Mouse (Mus musculus) thymus, postnatal 36 days (tissue): ENCODE measurements around the gene Wscd2.

Experiments used
- DNase-seq, 2 experiments: peaks; one replicate each; pipeline ENCODE4 v3.0.0; 2022; ENCODE audit warnings: mixed read lengths in 2 of 2

Wscd2 gene

GRCm38 (mm10) chr5:113541196-113541595, 51.1 kb downstream of the Wscd2 start:
- no peak for DNase-seq

GRCm38 (mm10) chr5:113542885-113543476, 52.8 kb downstream of the Wscd2 start:
- DNase-seq: no peak

DNA sequence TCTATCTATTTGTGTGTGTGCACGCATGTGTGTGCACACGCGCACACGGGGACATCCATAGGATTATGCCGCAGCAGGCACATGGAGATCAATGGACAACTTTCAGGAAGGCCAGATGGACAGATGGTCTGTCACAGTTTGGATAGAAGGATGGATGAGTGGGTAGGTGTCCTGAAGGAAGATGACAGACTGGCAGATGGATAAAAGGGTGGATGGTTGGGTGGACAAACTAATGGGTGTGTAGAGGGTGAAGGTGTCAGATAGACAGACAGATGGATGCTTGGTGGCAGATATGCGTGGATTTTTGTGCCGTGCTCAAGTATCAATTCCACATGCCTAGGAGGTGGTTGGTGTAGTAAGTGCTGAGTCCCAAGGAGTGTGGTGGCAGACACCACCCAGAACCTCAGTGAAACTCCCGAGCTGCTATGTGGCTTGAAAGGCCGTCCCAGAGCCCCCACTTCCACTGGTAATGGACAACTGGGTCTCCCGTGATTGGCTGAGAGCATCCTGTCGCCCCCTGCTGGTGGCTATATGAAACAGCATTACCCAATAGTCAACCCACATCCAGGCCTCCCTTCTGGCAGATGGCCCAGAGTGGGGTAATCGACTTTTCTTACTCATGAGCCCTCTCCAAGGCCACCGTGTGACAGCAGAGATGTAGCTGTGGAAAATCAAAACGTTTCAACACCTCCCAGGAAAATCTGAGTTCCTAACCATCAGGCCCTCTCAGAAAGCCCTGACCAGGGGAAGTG, 58.0 kb downstream of the Wscd2 start:
- no peak for DNase-seq

DNA sequence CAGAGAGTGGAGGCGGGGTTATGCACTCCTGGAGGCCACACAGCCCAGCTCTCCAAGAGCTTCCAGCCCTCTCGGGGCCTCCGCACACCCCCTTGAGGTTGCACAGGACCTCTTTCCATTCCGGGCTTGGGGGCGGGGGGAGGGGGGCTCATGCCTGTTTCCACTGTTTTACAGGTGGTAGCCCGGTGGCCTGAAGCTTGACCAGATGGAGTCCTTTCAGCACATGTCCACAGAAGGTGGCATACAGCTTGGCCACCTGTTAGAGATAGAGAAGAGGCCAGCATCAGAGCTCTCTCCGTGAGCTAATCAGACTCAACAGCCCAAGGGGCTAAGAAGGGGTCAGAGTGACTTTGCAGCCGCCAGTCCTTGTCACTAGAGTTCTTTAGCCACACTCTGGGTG, 60.1 kb downstream of the Wscd2 start:
- DNase-seq: no peak

DNA sequence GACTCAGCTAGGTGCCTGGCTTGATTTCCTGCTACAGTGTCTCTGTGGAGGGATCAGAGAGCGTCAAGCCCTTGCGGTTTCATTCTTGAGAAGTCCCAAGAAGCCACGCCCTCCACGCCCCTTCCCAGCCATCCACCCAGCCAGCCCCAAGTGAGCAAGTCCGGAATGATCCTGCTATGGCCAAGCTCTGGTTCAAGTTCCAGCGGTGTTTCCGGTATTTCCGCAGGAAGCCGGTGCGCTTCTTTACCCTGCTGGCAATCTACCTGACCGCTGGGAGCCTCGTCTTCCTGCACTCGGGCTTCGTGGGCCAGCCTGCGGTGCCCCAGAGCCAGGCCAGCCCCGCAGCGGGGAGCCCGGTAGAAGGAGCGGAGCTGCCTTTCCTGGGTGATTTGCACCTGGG, 60.6 kb downstream of the Wscd2 start:
- no peak for DNase-seq

- DNase-seq: no peak
These were observed 63.3 kb downstream of the Wscd2 start for GRCm38 (mm10) chr5:113553402-113553897.

- no peak for DNase-seq
These were observed 64.0 kb downstream of the Wscd2 start for GRCm38 (mm10) chr5:113554095-113554494.

GRCm38 (mm10) chr5:113554571-113554970, 64.4 kb downstream of the Wscd2 start:
- DNase-seq: no peak

- no peak for DNase-seq
These were observed 65.6 kb downstream of the Wscd2 start for GRCm38 (mm10) chr5:113555684-113556083.

DNA sequence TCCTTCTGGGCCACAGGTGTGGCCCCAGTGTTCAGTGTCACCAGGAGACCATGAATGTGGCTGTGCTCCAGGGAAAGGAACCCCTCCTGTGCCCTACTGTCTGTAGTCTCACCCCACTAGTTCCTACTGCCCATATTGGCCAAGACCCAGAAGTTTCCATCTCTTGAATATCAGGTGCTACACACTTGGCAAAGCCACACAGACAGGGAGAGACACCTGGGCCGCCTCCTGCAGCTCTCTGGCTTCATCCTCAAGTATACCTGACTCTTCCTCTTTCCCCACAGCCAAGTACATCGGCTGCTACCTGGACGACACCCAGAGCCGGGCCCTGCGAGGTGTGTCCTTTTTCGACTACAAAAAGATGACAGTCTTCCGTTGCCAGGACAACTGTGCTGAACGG, 67.9 kb downstream of the Wscd2 start:
- no peak for DNase-seq

GRCm38 (mm10) chr5:113559627-113560026, 69.5 kb downstream of the Wscd2 start:
- DNase-seq: no peak

- no peak for DNase-seq
These were observed 74.3 kb downstream of the Wscd2 start for GRCm38 (mm10) chr5:113564463-113564862.

DNA sequence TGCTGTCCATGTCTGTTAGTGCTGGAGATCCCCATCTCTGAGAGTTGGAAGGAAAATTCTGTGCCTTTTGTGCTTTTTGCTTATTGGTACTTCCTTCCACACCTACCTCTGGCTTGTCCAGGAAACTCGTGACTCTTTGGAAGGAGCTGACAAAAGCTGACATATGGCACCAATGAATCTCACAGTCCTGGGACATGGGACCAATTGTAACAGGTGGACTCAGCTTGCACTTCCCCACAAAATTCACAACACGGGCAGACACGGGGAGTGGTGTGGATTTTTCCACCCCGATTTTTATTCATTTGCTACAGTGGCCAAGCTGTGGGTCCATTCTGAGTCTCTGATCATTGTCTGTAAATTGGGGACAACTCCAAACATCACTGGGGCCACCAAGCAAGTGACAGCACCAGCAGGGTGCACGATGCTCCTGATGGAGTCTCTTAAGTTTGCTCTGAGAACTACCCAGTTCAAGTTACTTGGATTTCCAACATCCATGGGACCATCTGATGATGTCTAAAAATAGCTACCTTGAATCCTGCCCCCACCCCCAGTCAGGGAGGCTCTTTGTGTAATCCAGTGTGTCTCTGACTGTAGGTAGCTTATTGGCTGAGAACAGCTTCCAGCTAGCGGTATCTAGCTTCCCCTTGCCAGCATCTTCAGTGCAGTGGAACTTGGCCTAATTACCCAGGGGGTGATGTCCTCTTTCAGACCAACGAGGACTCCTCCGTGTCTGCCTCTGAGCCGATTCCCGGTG, 75.1 kb downstream of the Wscd2 start:
- DNase-seq: no peak

GRCm38 (mm10) chr5:113565858-113566257, 75.7 kb downstream of the Wscd2 start:
- DNase-seq: no peak

DNA sequence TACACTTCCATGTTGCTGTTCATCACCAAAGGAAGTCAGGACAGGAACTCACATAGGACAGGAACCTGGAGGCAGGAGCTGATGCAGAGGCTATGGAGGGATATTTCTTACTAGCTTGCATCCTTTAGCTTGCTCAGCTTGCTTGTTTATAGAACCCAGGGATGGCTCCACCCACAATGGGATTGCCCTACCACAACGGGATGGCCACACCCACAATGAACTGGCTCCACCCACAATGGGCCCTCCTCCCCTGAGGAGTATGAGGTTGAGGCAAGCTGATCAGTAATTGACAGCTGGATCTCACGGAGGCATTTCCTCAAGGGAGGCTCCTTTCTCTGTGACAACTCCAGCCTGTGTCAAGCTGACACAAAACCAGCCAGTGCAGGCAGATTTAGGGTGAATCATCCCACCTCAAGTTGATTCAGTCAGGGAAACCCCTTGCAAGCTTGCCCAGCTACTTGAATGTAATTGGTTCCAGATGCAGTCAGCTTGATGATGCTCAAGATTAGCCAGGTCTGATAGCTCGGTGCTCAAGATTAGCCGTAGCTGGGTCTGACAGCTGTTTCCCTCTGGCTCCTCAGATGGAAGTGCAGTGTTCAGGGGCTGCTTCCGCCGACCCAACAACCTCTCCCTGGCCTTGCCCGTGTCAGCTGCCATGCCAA, 80.1 kb downstream of the Wscd2 start:
- DNase-seq: no peak

DNA sequence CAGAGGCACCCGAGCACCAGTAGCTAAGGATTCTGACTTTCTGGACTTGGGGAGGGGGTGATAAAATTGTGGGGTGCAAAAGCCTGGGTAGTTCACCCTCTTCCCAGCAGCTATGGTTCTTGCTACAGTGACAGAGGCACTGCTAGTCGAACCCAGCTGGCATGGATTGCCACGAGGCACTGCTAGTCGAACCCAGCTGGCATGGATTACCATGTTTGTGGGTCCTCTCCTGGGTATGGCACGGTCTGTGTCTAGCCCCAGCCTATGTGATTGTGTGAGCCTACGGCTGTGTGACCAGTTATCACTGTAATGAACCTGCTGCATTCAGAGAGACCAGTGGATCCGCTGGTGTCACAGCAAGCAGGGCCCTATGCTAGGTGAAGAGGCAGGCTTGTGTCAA, 87.4 kb downstream of the Wscd2 start:
- no peak for DNase-seq

DNA sequence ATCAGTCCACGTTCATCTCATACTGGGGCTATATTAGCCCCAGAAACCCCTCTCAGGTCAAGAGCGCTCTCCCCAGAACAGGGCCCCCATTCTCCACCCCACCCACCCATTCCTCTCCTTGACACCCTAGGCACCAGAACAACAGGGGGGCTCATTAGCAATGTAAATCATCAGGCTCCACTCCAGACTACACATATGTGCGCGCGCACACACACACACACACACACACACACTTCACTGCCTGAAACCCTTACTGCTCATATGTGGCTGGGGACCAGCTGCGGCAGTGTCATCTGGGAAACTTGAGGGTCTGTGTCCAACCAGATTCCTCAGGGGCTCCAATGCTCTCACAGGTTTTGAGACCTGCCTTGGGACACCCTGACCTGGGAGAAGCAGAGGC, 88.3 kb downstream of the Wscd2 start:
- DNase-seq: no peak

DNA sequence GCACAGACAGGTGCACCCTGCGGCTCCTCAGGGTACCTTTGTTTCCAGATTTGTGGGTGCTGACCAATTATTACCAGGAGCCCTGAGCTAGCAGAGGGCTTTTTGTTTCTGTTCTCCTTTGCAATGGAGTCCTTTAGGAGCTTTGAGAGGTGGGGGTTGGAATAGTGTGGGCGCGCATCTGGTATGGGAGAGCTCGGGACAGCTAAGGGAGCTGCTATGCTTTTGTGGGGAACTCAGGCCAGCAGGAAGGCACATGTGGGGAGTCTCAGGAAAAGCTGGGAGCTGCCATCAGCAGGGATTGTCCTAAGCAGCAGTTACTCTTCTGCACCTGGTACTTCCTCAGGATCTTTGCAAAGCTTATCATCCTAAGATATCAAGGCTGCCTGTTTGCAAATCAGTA, 89.0 kb downstream of the Wscd2 start:
- DNase-seq: no peak

- DNase-seq: no peak
These were observed 90.1 kb downstream of the Wscd2 start for GRCm38 (mm10) chr5:113580248-113580647.

GRCm38 (mm10) chr5:113580801-113581200, 90.7 kb downstream of the Wscd2 start:
- DNase-seq: no peak

GRCm38 (mm10) chr5:113583424-113584162, 93.5 kb downstream of the Wscd2 start:
- no peak for DNase-seq

GRCm38 (mm10) chr5:113584439-113584838, 94.3 kb downstream of the Wscd2 start:
- no peak for DNase-seq
